Mouse (Mus musculus) layer of hippocampus, adult 2 months (tissue): Measurements from ENCODE around the gene Slfn14. TPM values are rescaled to one million over a fixed set of nuclear protein-coding genes. Genes with fewer than 3 reads are reported as not detected.
A peak's percentile ranks its signal among the peaks of the same experiment; 100 is the strongest.
"Not testable (repeated sequence)": the region's sequence is repeated elsewhere in the genome, so short reads cannot be mapped to it uniquely, and the experiment has no call there.

Experiments used
- DNase-seq, 2 experiments: peaks; one replicate each; pipeline ENCODE4 v3.0.0; 2022; ENCODE audit warnings: low spot score in 2 of 2
- H3K27ac ChIP-seq: fragments of 200-600 bp; 2 replicates; pipeline ENCODE4 v1.8.1; 2022
- H3K4me3 ChIP-seq: fragments of 200-600 bp; 2 replicates; pipeline ENCODE4 v1.8.1; 2022; ENCODE audit warnings: mild to moderate bottlenecking
- CTCF ChIP-seq: fragments of 200-600 bp; conservative IDR thresholded peaks from 2 replicates; pipeline ENCODE4 v1.8.1; 2022; ENCODE audit warnings: antibody characterized with exemption, mild to moderate bottlenecking, moderate library complexity
- long read RNA-seq, 2 experiments: library from polyadenylated mRNA; stranded (forward); transcript quantifications; one replicate each; pipeline ENCODE4 v2.0.0; 2021; ENCODE audit warnings: borderline mapping rate in 2 of 2
- total RNA-seq, 2 experiments: library from RNA; stranded (reverse); gene quantifications; 2 replicates each; pipeline ENCODE4 v1.2.3; 2021

Gene Slfn14
- total RNA-seq, result not detected
- long read RNA-seq, experiment 1, result 0 reads
- long read RNA-seq, experiment 2, result 0 reads

DNA sequence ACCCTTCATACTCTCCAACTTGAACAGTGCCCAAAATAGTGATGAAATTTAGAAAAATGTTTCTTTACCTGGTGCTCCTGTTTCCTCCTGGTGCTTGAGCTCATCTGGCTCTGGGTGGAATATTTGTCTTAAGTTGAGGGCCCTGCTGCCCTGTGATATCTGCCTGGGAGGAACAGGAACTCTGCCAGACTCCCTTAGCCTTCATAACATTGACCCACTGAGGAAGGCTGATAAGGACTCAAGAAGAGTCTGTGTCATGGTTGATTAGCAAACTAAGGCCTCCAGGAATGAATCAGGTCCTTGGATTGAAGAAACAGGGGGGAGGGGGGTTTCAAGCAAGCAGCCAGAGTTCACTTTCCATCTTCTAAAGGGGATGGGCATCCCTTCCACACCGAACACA, at the start of gene Slfn14:
Slfn14 (minus strand) TSS at position 161 of the 400 bp plus-strand sequence.
- no peak within 1 kb of the TSS for H3K4me3 ChIP-seq
- TF ChIP-seq CTCF, result no peak
- DNase-seq, result no peak
- H3K27ac ChIP-seq, result no peak within 1 kb of the TSS

DNA sequence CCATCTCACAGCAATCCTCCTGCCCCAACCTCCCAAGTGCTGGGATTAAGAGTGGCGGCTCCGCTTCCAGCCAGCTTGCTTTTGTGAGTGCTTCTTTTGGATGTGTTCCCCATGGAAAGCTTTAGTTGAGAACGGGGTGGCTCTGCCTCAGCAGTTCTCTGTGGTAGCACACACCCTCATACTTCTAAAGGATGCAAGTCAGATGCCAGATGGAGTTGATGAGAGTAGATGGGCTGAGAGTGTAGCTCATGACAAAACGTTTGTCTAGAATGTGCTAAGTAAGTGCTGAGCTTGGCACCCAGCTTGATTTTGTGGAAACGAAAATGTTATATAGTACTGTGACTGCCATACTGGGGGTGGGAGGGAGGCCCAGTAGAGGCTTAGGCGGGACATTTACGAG, 49.3 kb upstream of the Slfn14 start:
- TF ChIP-seq CTCF, result no peak
- peak; percentile 21 to 61 for DNase-seq
- H3K27ac ChIP-seq, result peak overlapping the region; percentile 28; the same call in 1 of the 2 replicates
- H3K4me3 ChIP-seq, result no peak overlapping the region

- Histone ChIP-seq H3K27ac (no peak overlapping the region), H3K4me3 (no peak overlapping the region)
- TF ChIP-seq CTCF, result peak; percentile 86
- peak in 1 of 2 experiments; percentile 66 for DNase-seq
These were observed 40.9 kb upstream of the Slfn14 start for GRCm38 (mm10) chr11:83327427-83327826.

- H3K27ac ChIP-seq, DNase-seq, H3K4me3 ChIP-seq: not testable (repeated sequence)
- TF ChIP-seq CTCF, result peak; percentile 43
These were observed 40.2 kb upstream of the Slfn14 start for GRCm38 (mm10) chr11:83326692-83327091.

DNA sequence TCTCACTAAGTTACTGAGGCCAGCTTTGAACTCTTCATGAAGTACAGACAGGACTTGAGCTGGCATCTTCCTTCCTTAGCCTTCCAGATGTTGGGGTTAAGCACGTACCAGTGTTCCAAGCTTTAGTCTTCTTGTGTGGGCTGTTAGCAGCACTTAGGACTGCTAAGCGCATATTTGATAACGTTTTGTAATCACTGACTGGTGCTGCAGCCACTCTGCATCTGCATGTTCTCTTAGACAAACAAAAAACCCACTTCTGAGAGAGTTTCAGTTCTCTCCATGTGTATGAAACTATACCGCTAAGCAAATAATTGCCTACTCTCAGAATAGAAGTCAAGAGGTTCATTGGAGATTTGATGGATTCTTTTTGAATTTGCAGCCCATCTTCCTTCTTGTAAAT, 32.5 kb upstream of the Slfn14 start:
- no peak for DNase-seq
- Histone ChIP-seq H3K4me3 (no peak overlapping the region), H3K27ac (no peak overlapping the region)
- no peak for TF ChIP-seq CTCF

GRCm38 (mm10) chr11:83312471-83312870, 25.9 kb upstream of the Slfn14 start:
- TF ChIP-seq CTCF, result no peak
- Histone ChIP-seq H3K4me3 (no peak overlapping the region), H3K27ac (peak overlapping the region; percentile 95)
- DNase-seq, result peak in 1 of 2 experiments; percentile 73

DNA sequence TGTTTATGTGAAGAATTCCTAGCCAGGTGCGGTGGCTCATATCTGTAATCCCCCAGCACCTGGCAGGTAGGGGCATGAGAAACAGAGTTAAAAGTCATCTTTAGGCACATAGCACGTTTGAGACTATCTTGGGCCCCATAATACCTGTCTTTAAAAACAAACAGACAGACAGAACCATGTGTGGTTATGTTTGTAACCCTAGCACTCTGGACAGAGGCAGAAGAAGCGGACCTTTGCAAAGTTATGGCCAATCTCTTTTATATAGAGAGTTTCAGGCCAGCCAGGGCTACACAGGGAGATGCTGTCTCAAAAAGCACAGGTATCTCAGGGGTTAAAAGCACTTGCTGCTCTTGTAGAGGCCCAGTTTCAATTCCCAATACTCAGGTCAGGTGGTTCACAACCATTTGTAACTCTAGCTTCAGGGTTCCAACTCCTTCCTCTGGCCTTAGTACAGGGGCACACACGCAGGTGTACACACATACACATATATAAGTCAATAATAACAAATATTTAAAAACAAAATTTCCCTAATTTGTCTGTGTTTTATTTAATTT, 20.3 kb upstream of the Slfn14 start:
- no peak for TF ChIP-seq CTCF
- H3K4me3 ChIP-seq, result no peak overlapping the region
- no peak for DNase-seq
- peak overlapping the region; percentile 33; the same call in 1 of the 2 replicates for H3K27ac ChIP-seq

DNA sequence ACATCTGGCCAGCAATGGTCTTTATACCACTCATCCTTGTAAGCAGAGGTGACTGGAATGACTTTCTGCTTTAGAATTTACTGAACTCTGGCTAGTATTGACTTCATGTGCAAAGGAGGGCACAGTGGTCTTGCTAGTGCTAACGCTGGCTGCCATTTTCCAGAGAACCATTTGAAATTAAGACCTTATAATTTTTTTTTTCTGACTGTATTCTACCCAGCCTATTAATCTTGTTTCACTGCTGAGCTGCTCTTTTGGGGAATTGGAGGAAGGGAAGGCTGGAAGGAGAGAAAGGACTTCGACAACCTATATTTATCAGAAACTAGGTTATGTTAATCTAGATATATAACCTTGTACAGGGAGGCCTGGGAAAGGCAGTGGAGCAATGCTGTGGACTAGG, 18.0 kb upstream of the Slfn14 start:
- peak overlapping the region; percentile 98 for H3K27ac ChIP-seq
- no peak for DNase-seq
- TF ChIP-seq CTCF, result no peak
- peak overlapping the region; percentile 97 for H3K4me3 ChIP-seq

- TF ChIP-seq CTCF, result peak; percentile 30
- peak overlapping the region; percentile 97 for H3K4me3 ChIP-seq
- DNase-seq, result no peak
- H3K27ac ChIP-seq, result peak overlapping the region; percentile 98
These were observed 17.2 kb upstream of the Slfn14 start for GRCm38 (mm10) chr11:83303751-83304150.

DNA sequence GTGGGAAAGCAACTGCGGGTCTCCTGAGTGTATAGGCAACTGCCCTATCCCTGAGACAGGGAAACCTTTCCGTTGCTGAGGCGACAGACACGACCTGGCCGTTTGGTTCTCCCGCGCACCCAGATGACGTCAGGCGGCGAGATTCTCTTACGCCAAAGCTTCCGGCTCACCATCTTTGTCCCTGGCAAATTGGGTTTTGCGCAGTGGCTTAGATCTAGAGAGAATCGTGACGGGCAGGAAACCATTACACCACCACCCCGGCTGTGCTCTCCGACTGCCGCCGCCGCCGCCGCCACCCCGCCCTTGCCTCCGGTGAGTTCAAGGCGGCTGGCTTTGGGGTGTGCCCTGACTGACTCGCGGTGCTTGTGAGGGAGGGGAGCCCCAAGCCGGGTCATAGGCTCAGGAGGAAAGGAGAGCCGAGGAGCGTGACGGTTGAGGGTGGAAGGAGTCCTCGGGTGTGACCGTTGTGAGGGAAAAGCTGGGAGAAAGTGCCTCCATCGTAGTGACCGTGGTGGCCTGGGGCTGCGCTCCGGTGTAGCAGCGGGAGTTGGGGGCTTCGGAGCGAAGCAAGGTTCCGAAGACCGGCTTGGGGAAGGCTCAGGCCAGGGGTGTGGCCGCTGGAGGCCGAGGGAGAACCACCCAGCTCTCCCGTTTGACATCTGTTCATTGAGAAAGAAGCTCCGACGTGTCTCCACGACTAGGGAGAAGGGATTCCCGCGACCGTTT, 16.2 kb upstream of the Slfn14 start, which contains the start of gene Pex12:
Pex12 (minus strand) TSS at position 61 of the 726 bp plus-strand sequence.
- Histone ChIP-seq H3K27ac (peak within 1 kb of the TSS; percentile 98), H3K4me3 (peak within 1 kb of the TSS; percentile 97)
- DNase-seq, result peak; percentile 94 to 95
- TF ChIP-seq CTCF, result no peak

DNA sequence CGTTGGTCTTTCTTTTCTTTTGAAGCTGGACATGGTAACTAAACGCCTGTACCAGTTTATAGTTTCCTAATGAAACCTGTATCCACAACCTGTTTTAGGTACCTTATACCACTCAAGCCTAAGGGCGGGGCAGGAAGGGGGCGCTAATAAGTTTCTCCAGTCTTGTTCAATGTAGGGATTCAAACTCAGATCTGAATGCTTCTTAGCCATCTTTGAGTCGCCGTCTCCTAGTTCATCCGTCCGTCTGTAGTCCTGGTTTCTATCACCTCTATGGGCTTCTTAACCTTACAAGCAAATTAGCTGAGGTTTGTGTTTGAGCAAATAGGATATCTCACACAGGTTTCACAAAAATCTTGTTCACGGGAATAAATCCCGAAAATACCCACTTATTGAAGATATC, 15.6 kb upstream of the Slfn14 start:
- TF ChIP-seq CTCF, result 0 out of 2 replicates have a peak, but pooled peaks have one; percentile 3
- peak overlapping the region; percentile 97 for H3K4me3 ChIP-seq
- peak overlapping the region; percentile 98 for H3K27ac ChIP-seq
- peak in 1 of 2 experiments; percentile 23 for DNase-seq

DNA sequence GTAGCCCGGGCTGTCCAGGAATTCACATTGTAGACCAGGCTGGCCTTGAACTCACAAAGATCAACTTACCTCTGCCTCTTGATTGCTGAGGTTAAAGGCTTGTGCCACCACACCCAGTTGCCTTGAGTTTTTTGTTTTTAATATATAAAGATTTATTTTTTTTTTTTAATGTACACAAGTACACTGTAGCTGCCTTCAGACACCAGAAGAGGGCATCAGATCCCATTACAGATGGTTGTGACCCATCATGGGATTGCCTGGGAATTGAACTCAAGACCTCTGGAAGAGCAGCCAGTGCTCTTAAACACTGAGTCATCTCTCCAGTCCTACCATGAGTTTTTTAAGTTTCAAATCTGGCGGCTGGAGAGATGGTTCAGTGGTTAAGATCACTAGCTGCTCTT, 14.9 kb upstream of the Slfn14 start:
- Histone ChIP-seq H3K4me3 (no peak overlapping the region), H3K27ac (no peak overlapping the region)
- peak; percentile 64 for TF ChIP-seq CTCF
- DNase-seq, result no peak

DNA sequence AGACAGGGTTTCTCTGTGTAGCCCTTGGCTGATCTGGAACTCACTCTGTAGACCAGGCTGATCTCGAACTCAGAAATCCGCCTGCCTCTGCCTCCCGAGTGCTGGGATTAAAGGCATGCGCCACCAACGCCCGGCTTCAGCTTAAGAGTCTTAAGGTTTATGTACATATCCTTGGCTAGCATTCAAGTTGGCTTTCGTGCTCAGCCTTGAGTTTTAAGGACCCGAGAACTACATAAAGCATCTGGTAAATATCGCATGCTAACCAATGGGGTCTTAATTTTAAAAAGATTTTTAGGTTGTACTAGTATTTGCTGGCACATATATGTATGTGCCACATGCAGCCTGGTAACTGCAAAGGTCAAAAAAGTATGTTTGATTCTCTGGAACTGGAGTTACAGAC, 13.2 kb upstream of the Slfn14 start:
- no peak for DNase-seq
- no peak for TF ChIP-seq CTCF
- Histone ChIP-seq H3K4me3 (no peak overlapping the region; the same call in 1 of the 2 replicates), H3K27ac (no peak overlapping the region)
